In the genomic region with DNA sequence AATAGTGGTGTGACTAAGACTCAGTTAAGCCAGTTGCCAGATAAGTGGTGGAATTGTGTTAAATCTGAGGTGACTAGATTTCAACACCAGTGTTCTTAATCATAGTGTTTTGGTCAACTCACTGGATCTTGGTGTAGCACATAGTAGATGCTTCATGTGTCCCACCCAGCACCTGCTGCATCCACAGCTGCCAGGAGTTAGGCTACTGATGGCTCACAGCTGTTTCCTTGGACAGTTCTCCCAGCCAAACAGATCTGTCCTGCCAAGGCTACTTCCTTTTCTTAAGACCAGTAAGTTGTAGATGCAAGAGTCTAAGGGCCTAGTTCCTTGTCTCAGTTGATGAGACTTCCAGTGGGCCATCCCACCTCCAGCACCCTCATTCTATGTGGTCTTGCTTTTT, we compare ENCODE assay signal across 15 mouse cellular contexts.
DNase-seq lines count a peak whose midpoint lies in the region.
"Had no signal": no experiment of that assay in that cellular context is flagged by ENCODE, and none has a peak within 500 bp of the region (broad histone marks: within the 10 kb centered on the region; RNA-seq: fewer than 3 reads in every experiment).

No protein-coding gene starts in this region.

- intact Hi-C loops in gastrocnemius, postnatal 36 days (cut with DNase I), result no loop called here
- intact Hi-C loops in heart, postnatal 36 days (cut with DNase I), result loop anchor here (5.0 kb wide), 1 partner anchor 54 kb away; no protein-coding TSS in a partner anchor

- DNase-seq in gastrocnemius, adult 18-20 months (ENCODE audit: low spot score), result peak; percentile 74
- DNase-seq in gastrocnemius, postnatal 10 days, result no peak
- DNase-seq in lung, postnatal 36 days, result peak; percentile 27
- no peak for DNase-seq in lung, postnatal 25 days (ENCODE audit: low spot score)
- DNase-seq in gastrocnemius, postnatal 36 days, result peak; percentile 38 to 53
- peak; percentile 55 to 68 for DNase-seq in heart, postnatal 36 days
- no peak for DNase-seq in ovary, postnatal 36 days (ENCODE audit: low spot score)
- no peak for DNase-seq in right cerebral cortex, postnatal 25 days
- DNase-seq: adrenal gland, postnatal 25 days; cerebellum, adult 8-10 months; kidney, postnatal 4 days; lung, postnatal 14 days; midbrain, embryonic 14.5 days; right cerebral cortex, postnatal 14 days; thymus, postnatal 14 days had no signal

Comparison
In these comparisons a context has a peak if more than half of its experiments do, and no peak if none do; other contexts are left out.
1. DNase-seq: peak in gastrocnemius, adult 18-20 months (single experiment), lung, postnatal 36 days (single experiment), gastrocnemius, postnatal 36 days (2 of 2) and heart, postnatal 36 days (2 of 2); none in gastrocnemius, postnatal 10 days (single experiment), lung, postnatal 25 days (single experiment), ovary, postnatal 36 days (single experiment) and right cerebral cortex, postnatal 25 days (single experiment).